Mouse (Mus musculus): Measurements from ENCODE around the gene Ccser2.

DNA sequence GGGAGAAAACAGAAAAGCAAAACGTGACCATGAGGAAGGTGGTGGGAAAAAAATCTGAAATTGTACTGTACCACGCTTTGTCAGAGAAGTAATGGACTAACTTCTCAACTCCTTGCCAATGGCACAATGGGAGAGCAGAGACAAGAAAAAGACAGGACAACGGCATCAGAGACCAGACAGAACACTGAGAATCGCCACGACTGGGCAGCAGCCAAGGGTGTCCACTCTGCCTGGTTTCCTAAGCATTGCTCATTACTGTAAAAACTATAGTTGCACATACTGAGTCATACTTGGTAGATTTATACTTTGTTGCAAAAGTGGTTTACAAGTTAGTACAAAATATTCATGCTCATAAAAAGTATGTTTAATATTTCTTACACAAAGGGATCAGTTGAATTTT, 82.9 kb downstream of the Ccser2 start:
- TF ChIP-seq CTCF (IDR thresholded peaks at IDR 0.05 in 2 of 3, conservative IDR thresholded peaks at IDR 0.05 in 1 of 3; ENCODE audit: control insufficient read depth in 1 of 3, insufficient read depth in 1 of 3, low read depth in 2 of 3, low read length in 3 of 3, poor library complexity in 1 of 3, severe bottlenecking in 1 of 3) (no peak), ZMIZ1 (IDR thresholded peaks at IDR 0.05; ENCODE audit: low read depth, low read length) (no peak), MAZ (IDR thresholded peaks at IDR 0.05; ENCODE audit: low read depth, low read length) (no peak), RCOR1 (IDR thresholded peaks at IDR 0.05; ENCODE audit: low read depth, low read length) (no peak), POLR2AphosphoS5 (IDR thresholded peaks at IDR 0.05; ENCODE audit: borderline replicate concordance, low read depth, low read length) (no peak), POLR2A (IDR thresholded peaks at IDR 0.05; ENCODE audit: control insufficient read depth in 1 of 2, insufficient read depth in 1 of 2, low read depth in 1 of 2, low read length in 2 of 2, poor library complexity in 1 of 2) (no peak), MAX (IDR thresholded peaks at IDR 0.05; ENCODE audit: low read length) (no peak), SMC3 (IDR thresholded peaks at IDR 0.05; ENCODE audit: low read depth, low read length) (no peak), GATA1 (IDR thresholded peaks at IDR 0.05; ENCODE audit: low read depth, low read length) (no peak), CHD1 (IDR thresholded peaks at IDR 0.05; ENCODE audit: low read depth, low read length) (no peak)
